Mouse (Mus musculus) forebrain, embryonic 10.5 days (tissue): Measurements from ENCODE around the gene Pon2. TPM values are rescaled to one million over a fixed set of nuclear protein-coding genes. Genes with fewer than 3 reads are reported as not detected.

ENCODE experiments used
- DNase-seq: peaks from one replicate; pipeline ENCODE4 v3.0.0-alpha.2; 2017; ENCODE audit warnings: low spot score; ENCODE audit errors: extremely low spot score
- H3K27ac ChIP-seq: fragments of 300-500 bp; sonication (generic); 2 replicates; pipeline ENCODE4 v1.5.1; 2016; ENCODE audit warnings: mild to moderate bottlenecking
- H3K27me3 ChIP-seq: fragments of 300-500 bp; sonication (generic); 2 replicates; pipeline ENCODE4 v1.6.1; 2016; ENCODE audit warnings: mild to moderate bottlenecking; ENCODE audit not compliant: poor library complexity, severe bottlenecking
- H3K36me3 ChIP-seq: fragments of 300-500 bp; sonication (generic); replicated peaks from 2 replicates; pipeline ENCODE4 v1.6.1; 2016; ENCODE audit warnings: mild to moderate bottlenecking, moderate library complexity
- H3K4me1 ChIP-seq: fragments of 300-500 bp; sonication (generic); 2 replicates; pipeline ENCODE4 v1.6.1; 2016
- H3K4me3 ChIP-seq: fragments of 300-500 bp; sonication (generic); 2 replicates; pipeline ENCODE4 v1.5.1; 2016; ENCODE audit warnings: mild to moderate bottlenecking, moderate library complexity
- H3K9me3 ChIP-seq: fragments of 300-500 bp; sonication (generic); 2 replicates; pipeline ENCODE4 v1.6.1; 2016; ENCODE audit warnings: mild to moderate bottlenecking, moderate library complexity
- WGBS: fragments of 180-500 bp; shearing (Covaris S2); methylation state at CpG from one replicate; pipeline ENCODE4 v1.1.7; 2016; 5-methylcytosine and 5-hydroxymethylcytosine counted together
- polyA plus RNA-seq: library from polyadenylated mRNA; unstranded; fragments of >200 nt; fragmentation: Nextera tagmentation; extraction: Ambion mirVana; gene quantifications from 2 replicates; pipeline ENCODE4 v1.2.1, GENCODE M21; 2016

Gene Pon2
- polyA plus RNA-seq, 1 experiment from 2014 or later, result 33.3 TPM

GRCm38 (mm10) chr6:5282418-5282817 lies 15.8 kb downstream of the Pon2 start:
- no peaks in the 10 kb centered on the region for H3K9me3 ChIP-seq
- H3K27me3 ChIP-seq, result no peaks in the 10 kb centered on the region
- peaks cover 29% of the 10 kb centered on the region for H3K4me1 ChIP-seq
- H3K4me3 ChIP-seq, result no peak overlapping the region
- H3K27ac ChIP-seq, result no peak overlapping the region
- 86% methylated on average over 7 of the region's 7 CpGs for WGBS
- no peak for DNase-seq
- peaks cover 6% of the 10 kb centered on the region for H3K36me3 ChIP-seq

GRCm38 (mm10) chr6:5280576-5281305 lies 17.5 kb downstream of the Pon2 start:
- no peak overlapping the region for H3K4me3 ChIP-seq
- no peak overlapping the region for H3K27ac ChIP-seq
- DNase-seq, result no peak
- no peaks in the 10 kb centered on the region for H3K27me3 ChIP-seq
- WGBS, result 73% methylated on average over 6 of the region's 6 CpGs
- H3K9me3 ChIP-seq, result no peaks in the 10 kb centered on the region
- H3K4me1 ChIP-seq, result peaks cover 29% of the 10 kb centered on the region
- peaks cover 22% of the 10 kb centered on the region for H3K36me3 ChIP-seq

DNA sequence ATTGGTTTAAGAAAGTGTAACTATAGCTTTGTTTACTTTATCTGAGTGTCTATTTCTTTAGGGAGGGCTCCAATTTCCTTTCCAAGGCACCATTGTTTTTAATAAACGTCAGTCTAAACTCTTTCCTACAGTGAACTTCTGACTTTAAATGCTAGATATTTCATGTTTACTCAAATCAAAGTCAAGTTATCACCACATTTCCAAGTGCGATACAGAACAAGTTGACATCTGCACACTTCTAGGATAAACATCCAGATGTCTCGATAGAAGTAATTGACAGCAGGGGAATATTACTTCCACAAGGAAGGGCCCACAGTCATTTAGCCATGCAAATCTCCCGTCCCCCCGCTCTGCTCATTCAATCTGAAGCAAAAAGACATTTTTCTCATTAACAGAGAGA lies 20.3 kb downstream of the Pon2 start:
- WGBS, result 63% methylated on average over 5 of the region's 5 CpGs
- no peaks in the 10 kb centered on the region for H3K9me3 ChIP-seq
- DNase-seq, result no peak
- H3K36me3 ChIP-seq, result peaks cover 27% of the 10 kb centered on the region
- H3K4me3 ChIP-seq, result no peak overlapping the region
- H3K27ac ChIP-seq, result no peak overlapping the region
- no peaks in the 10 kb centered on the region for H3K27me3 ChIP-seq
- H3K4me1 ChIP-seq, result peaks cover 29% of the 10 kb centered on the region

DNA sequence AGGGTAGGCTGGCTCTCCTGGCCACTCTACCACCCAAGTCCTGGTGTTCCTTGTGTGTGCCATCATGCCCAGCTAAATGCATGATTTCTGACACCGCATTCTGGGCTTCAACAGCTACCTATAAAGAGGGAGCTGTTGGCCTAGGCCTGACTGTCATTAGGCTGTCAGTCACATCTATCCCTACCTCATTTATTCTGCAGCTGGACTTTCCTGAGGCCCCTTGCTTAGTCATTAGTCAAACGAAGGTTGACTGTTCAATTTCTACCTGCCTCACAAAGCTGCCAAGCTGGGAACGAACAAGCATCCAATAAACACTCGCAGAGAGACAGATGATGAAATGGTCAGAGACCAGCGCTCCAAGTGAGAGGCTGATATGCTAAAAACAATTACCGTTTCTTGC lies 28.6 kb downstream of the Pon2 start:
- Histone ChIP-seq H3K27me3 (no peaks in the 10 kb centered on the region), H3K36me3 (peaks cover 34% of the 10 kb centered on the region), H3K4me3 (no peak overlapping the region), H3K9me3 (no peaks in the 10 kb centered on the region), H3K27ac (no peak overlapping the region), H3K4me1 (no peaks in the 10 kb centered on the region)
- 90% methylated on average over 6 of the region's 6 CpGs for WGBS
- DNase-seq, result no peak

DNA sequence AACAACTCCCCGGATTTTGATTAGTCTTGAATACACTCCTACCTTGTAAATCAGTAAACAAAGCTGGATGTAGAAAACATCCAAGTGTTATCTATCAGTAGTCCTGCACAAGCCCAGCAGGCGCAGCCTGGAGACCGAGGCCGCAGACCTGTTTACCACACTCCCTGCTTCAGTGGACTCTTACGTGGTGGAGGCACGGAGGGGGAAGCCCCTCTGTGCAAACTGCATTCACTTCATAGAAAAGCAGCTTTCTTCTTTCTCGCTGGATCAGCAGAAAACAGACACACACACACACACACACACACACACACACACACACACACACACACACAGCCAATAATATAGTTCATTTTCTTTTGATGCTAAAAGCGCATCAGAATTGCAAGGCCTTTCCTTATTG lies 33.5 kb downstream of the Pon2 start:
- no peaks in the 10 kb centered on the region for H3K4me1 ChIP-seq
- H3K27ac ChIP-seq, result no peak overlapping the region
- H3K27me3 ChIP-seq, result no peaks in the 10 kb centered on the region
- H3K9me3 ChIP-seq, result no peaks in the 10 kb centered on the region
- peaks cover 15% of the 10 kb centered on the region for H3K36me3 ChIP-seq
- WGBS, result 79% methylated on average over 8 of the region's 8 CpGs
- no peak overlapping the region for H3K4me3 ChIP-seq
- no peak for DNase-seq

DNA sequence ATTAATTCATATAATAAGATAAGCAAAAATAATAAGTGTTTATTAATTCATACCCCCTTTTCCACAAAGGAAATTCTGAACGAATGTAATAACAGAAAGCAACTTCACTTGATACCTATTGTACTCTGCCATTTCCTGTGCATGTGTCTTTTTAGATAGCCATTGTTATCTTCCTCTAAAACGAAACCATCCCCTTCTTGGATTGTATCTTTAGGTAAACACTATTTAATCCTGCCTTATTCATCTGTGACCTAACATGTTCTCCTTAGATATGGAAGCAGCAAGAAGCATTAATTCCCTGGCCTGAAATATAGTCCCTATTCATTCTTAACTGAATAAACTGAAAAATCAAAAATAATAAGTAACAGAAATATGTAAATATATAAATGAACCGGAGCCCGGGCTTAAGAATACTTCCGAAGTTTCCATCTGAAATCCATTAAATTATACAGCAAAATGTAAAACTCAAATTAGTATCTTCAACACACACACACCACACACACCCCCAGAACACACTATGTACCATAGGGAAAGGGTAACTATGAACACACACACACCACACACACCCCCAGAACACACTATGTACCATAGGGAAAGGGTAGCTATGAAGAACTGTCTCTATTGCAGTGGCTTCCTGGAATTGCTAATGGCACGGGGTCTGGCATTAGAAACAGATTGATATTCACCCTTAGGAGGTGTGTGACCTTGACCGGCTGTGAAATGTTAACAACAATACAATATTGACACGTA lies 34.8 kb downstream of the Pon2 start:
- no peaks in the 10 kb centered on the region for H3K9me3 ChIP-seq
- no peak overlapping the region for H3K27ac ChIP-seq
- no peak for DNase-seq
- H3K36me3 ChIP-seq, result peaks cover 9% of the 10 kb centered on the region; the same call in 1 of the 2 replicates
- WGBS, result 89% methylated on average over 8 of the region's 8 CpGs
- no peaks in the 10 kb centered on the region for H3K27me3 ChIP-seq
- H3K4me3 ChIP-seq, result no peak overlapping the region
- no peaks in the 10 kb centered on the region for H3K4me1 ChIP-seq

- Histone ChIP-seq H3K4me3 (no peak overlapping the region), H3K36me3 (peaks cover 5% of the 10 kb centered on the region; the same call in 1 of the 2 replicates), H3K27me3 (no peaks in the 10 kb centered on the region), H3K4me1 (no peaks in the 10 kb centered on the region), H3K9me3 (no peaks in the 10 kb centered on the region), H3K27ac (no peak overlapping the region)
- DNase-seq, result no peak
- 89% methylated on average over 9 of the region's 10 CpGs for WGBS
These were observed 35.7 kb downstream of the Pon2 start for GRCm38 (mm10) chr6:5262322-5263249.

GRCm38 (mm10) chr6:5255722-5256451 lies 42.4 kb downstream of the Pon2 start, which contains the start of gene Pon3:
Gene Pon3, minus strand, starts transcription at chr6:5256286.
- peak within 1 kb of the TSS; percentile 47 for H3K4me3 ChIP-seq
- DNase-seq, result peak; percentile 41
- H3K4me1 ChIP-seq, result peaks cover 15% of the 10 kb centered on the region
- no peaks in the 10 kb centered on the region for H3K36me3 ChIP-seq
- no peaks in the 10 kb centered on the region for H3K9me3 ChIP-seq
- H3K27me3 ChIP-seq, result no peaks in the 10 kb centered on the region
- peak within 1 kb of the TSS; percentile 75 for H3K27ac ChIP-seq
- WGBS, result 10% methylated on average over 16 of the region's 16 CpGs

DNA sequence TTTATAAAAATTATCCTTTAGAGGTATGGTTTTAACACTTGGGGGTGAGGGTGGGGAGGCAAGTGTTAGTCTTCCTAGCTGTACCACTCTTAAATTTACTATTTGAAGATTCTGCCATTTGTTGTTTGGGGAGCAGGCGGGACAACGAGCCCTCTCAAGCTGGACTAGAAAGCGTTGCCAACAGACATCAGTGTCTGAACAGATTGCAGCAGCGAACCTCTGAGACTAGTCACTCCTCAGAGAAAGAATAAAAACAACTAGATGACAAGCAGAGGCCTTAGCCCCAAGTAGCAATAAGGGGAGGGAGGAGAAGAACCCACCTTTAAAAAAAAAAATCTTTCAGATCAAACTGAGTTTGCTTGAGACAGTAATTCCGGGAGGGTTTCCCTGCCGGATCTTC lies 43.0 kb downstream of the Pon2 start:
- Histone ChIP-seq H3K27me3 (no peaks in the 10 kb centered on the region), H3K4me3 (0 out of 2 replicates have a peak overlapping the region, but pooled peaks have one; percentile 47), H3K27ac (no peak overlapping the region), H3K36me3 (no peaks in the 10 kb centered on the region), H3K4me1 (peaks cover 15% of the 10 kb centered on the region), H3K9me3 (no peaks in the 10 kb centered on the region)
- DNase-seq, result no peak
- 80% methylated on average over 6 of the region's 6 CpGs for WGBS

DNA sequence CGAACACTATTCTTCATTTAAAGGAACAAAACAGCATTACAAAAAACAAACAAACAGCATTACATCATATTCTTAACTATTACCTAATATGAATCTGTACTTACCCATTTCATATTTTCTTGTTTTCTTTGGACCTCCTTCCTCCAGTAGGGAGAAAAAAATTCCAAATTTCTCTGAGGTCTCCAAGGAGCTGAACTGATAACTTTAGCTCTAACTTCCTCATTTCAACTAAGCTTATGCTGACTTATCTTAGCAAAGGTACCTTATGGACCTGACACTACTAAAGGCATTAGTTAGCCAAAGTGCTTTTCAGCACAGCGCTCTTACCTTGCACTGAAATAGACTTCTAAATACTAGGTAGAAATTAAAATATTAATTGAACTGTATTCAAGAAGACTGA lies 43.4 kb downstream of the Pon2 start:
- Histone ChIP-seq H3K27me3 (no peaks in the 10 kb centered on the region), H3K9me3 (no peaks in the 10 kb centered on the region)
- 92% methylated on average over 2 of the region's 2 CpGs for WGBS

DNA sequence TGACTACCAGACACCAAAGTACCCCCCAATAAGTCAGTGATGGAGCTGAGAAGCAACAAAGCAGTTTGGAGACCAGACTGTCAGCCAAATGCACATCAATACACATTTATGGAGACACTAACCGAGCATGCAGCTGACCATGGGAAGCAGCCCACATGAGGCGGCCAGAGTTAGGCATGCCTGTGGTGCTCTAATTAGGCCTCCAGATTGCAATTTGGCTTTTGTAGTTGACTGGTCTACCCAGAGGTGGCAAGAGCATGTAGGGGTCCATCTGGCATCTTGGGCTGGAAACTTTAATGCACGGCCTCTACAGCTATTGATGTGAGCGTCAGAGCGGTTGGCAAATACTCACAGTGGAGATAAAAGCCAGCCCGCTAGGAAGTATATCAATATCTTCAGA lies 52.3 kb downstream of the Pon2 start:
- H3K4me3 ChIP-seq, result no peak overlapping the region
- H3K9me3 ChIP-seq, result no peaks in the 10 kb centered on the region
- no peaks in the 10 kb centered on the region for H3K27me3 ChIP-seq
- H3K27ac ChIP-seq, result no peak overlapping the region
- H3K36me3 ChIP-seq, result no peaks in the 10 kb centered on the region
- H3K4me1 ChIP-seq, result no peaks in the 10 kb centered on the region
- no peak for DNase-seq
- WGBS, result 93% methylated on average over 6 of the region's 6 CpGs

More for the DNA sequence above, 43.4 kb downstream of the Pon2 start:
- Histone ChIP-seq H3K27ac (no peak overlapping the region), H3K4me3 (no peak overlapping the region), H3K4me1 (peaks cover 15% of the 10 kb centered on the region), H3K36me3 (no peaks in the 10 kb centered on the region)
- no peak for DNase-seq

- Histone ChIP-seq H3K4me1 (peaks cover 10% of the 10 kb centered on the region; the same call in 1 of the 2 replicates), H3K36me3 (no peaks in the 10 kb centered on the region), H3K27ac (no peak overlapping the region), H3K4me3 (no peak overlapping the region), H3K27me3 (no peaks in the 10 kb centered on the region), H3K9me3 (no peaks in the 10 kb centered on the region)
- WGBS, result 96% methylated on average over 3 of the region's 3 CpGs
- DNase-seq, result no peak
These were observed 59.5 kb downstream of the Pon2 start for GRCm38 (mm10) chr6:5238799-5239198.
